Mouse (Mus musculus) hindbrain, embryonic 11.5 days (tissue): Measurements from ENCODE around the gene Cyb5d2. TPM values are rescaled to one million over a fixed set of nuclear protein-coding genes. Genes with fewer than 3 reads are reported as not detected.

Experiments
- ATAC-seq: fragments of 200-750 bp; cut with Nextera tagmentation; 2 replicates; pipeline ENCODE4 v1.8.0; 2017; ENCODE audit warnings: mild to moderate bottlenecking, moderate TSS enrichment, moderate library complexity; ENCODE audit not compliant: low FRiP score
- DNase-seq: peaks from one replicate; pipeline ENCODE4 v3.0.0-alpha.2; 2015; ENCODE audit warnings: low spot score
- H3K27ac ChIP-seq: fragments of 300-500 bp; sonication (generic); 2 replicates; pipeline ENCODE4 v1.5.1; 2014; ENCODE audit warnings: mild to moderate bottlenecking, low read depth, low read length
- H3K27me3 ChIP-seq: fragments of 300-500 bp; sonication (generic); 2 replicates; pipeline ENCODE4 v1.6.1; 2014; ENCODE audit warnings: mild to moderate bottlenecking, low read length, moderate library complexity, mixed read lengths; ENCODE audit not compliant: control insufficient read depth, insufficient read depth
- H3K36me3 ChIP-seq: fragments of 300-500 bp; sonication (generic); 2 replicates; pipeline ENCODE4 v1.6.1; 2014; ENCODE audit warnings: mild to moderate bottlenecking, low read length, moderate library complexity, mixed read lengths; ENCODE audit not compliant: control insufficient read depth, insufficient read depth
- H3K4me1 ChIP-seq: fragments of 300-500 bp; sonication (generic); replicated peaks from 2 replicates; pipeline ENCODE4 v1.6.1; 2014; ENCODE audit warnings: low read length, mixed read lengths; ENCODE audit not compliant: control insufficient read depth, insufficient read depth
- H3K4me2 ChIP-seq: fragments of 300-500 bp; sonication (generic); replicated peaks from 2 replicates; pipeline ENCODE4 v1.6.1; 2014; ENCODE audit warnings: mild to moderate bottlenecking, low read depth, low read length
- H3K4me3 ChIP-seq: fragments of 300-500 bp; sonication (generic); 2 replicates; pipeline ENCODE4 v1.5.1; 2014; ENCODE audit warnings: low read depth, low read length
- H3K9ac ChIP-seq: fragments of 300-500 bp; sonication (generic); 2 replicates; pipeline ENCODE4 v1.6.1; 2014; ENCODE audit warnings: low read depth, low read length
- H3K9me3 ChIP-seq: fragments of 300-500 bp; sonication (generic); 2 replicates; pipeline ENCODE4 v1.6.1; 2016; ENCODE audit warnings: low read length; ENCODE audit not compliant: control insufficient read depth
- WGBS: fragments of 180-500 bp; shearing (Covaris S2); extraction: QIAGEN DNeasy Blood & Tissue Kit; methylation state at CpG from one replicate; pipeline ENCODE4 v1.1.7; 2014; 5-methylcytosine and 5-hydroxymethylcytosine counted together
- polyA plus RNA-seq: library from polyadenylated mRNA; unstranded; fragments of >200 nt; fragmentation: Nextera tagmentation; extraction: Ambion mirVana; gene quantifications from 2 replicates; pipeline ENCODE4 v1.2.1, GENCODE M21; 2014

Gene Cyb5d2
- 3.4 and 4.5 TPM in 2 replicates for polyA plus RNA-seq

DNA sequence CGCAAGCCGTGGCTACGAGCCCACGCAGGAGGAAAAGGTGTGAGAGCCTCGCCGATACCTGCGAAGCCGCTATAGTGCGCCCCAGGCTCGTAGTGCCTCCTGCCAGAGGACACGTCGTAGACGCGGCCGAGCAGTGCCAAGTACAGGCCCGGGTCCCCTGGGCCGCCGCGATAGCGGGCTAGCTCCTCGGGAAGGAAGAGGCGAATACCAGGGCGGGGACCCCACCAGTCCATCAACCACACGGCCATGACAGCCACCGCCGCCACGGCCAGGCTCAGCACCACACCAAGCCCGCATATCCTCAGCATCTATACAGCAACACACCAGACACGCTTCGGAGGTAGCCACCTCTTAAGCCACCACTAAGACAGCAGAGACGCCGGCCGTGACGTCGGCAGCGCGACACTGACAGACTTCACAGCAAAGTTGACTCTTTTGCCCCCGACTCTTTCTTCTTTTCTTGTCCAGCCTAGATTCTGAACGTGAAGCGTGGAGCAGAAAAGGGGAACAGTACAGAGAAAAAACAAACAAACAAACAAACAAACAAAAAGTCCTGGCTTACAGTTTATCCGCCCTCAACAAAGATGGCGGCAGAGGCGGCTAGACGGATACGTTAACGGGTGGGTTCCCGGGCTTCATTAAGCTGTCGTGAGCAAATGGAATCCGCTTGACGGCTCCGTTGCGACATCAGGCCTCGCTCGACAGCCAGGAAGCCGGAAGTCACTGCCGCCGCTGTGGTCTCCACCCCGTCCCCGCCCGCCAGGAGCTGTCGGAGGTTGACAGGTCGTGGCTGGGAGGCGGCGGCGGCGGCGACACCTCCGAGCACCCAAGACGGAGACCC lies at the start of gene Cyb5d2, which contains the start of gene Zzef1:
Gene Cyb5d2, minus strand, starts transcription at position 688 of the 841 bp plus-strand sequence.
Gene Zzef1, plus strand, starts transcription at position 772 of the 841 bp plus-strand sequence.
- peak within 1 kb of the TSS; percentile 97 for H3K4me3 ChIP-seq
- peak within 1 kb of the TSS; percentile 70 for H3K27ac ChIP-seq
- ATAC-seq (peak; percentile 92), DNase-seq (peak; percentile 93)
- peak within 1 kb of the TSS; percentile 88 for H3K9ac ChIP-seq
- no peaks in the 10 kb centered on the region for H3K27me3 ChIP-seq
- under 1% methylated on average over 69 of the region's 69 CpGs for WGBS
- 0 out of 2 replicates have a peak, but pooled peaks cover 2% of the 10 kb centered on the region for H3K4me1 ChIP-seq
- no peaks in the 10 kb centered on the region for H3K9me3 ChIP-seq
- H3K36me3 ChIP-seq: no peaks in the 10 kb centered on the region
- peak within 1 kb of the TSS; percentile 84 for H3K4me2 ChIP-seq

- no peak overlapping the region for H3K4me2 ChIP-seq
- ATAC-seq: no peak
- H3K4me3 ChIP-seq: no peak overlapping the region
- no peaks in the 10 kb centered on the region for H3K36me3 ChIP-seq
- no peaks in the 10 kb centered on the region for H3K27me3 ChIP-seq
- H3K9me3 ChIP-seq: no peaks in the 10 kb centered on the region
- H3K27ac ChIP-seq: no peak overlapping the region
- DNase-seq: no peak
- H3K9ac ChIP-seq: no peak overlapping the region
- no peaks in the 10 kb centered on the region for H3K4me1 ChIP-seq
- 91% methylated on average over 2 of the region's 2 CpGs for WGBS
Measured at GRCm38 (mm10) chr11:72845526-72845925, 49.6 kb upstream of the Cyb5d2 start.

DNA sequence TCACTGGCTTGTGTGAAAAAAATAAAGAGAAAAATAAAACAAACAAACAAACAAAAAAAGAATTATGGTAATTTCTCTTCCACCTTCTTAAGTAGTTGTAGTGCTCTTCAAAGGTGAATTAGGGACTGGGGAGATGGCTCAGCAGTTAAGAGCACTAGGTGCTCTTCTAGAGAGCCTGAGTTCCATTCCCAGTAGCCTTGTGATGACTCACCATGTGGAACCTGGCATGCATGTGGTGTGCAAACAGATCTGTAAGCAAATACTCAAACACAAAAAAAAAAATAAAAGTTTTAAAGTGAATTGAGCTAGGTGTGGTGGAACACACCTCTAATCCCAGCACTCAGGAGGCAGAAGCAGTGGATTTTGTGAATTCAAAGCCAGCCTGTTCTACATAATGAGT lies 47.6 kb upstream of the Cyb5d2 start:
- Histone ChIP-seq H3K9ac (no peak overlapping the region), H3K9me3 (no peaks in the 10 kb centered on the region), H3K4me3 (no peak overlapping the region), H3K4me1 (no peaks in the 10 kb centered on the region), H3K27ac (no peak overlapping the region), H3K36me3 (no peaks in the 10 kb centered on the region), H3K27me3 (no peaks in the 10 kb centered on the region), H3K4me2 (no peak overlapping the region)
- no peak for ATAC-seq
- no peak for DNase-seq

- no peak for ATAC-seq
- 79% methylated on average over 3 of the region's 3 CpGs for WGBS
Measured at GRCm38 (mm10) chr11:72842731-72843130, 46.8 kb upstream of the Cyb5d2 start.

DNA sequence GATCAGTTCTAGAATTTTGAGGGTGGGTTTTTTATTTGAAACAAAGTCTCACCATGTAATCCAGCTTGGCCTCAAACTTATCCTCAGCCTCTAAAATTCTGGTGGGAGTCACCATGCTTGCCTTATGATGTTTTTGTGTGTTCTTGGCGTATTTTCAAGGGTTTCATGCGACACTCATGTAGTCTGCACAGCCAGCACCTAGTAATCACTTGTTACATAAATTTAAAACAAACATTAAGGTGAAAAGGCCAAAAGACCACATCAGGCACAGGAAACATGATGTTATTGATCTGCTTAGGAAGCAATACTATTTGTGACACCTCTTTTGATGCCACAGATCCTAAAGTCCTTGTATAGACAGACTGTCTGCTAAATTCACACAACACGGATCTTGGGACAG lies 33.9 kb upstream of the Cyb5d2 start:
- no peak overlapping the region for H3K9ac ChIP-seq
- H3K27me3 ChIP-seq: no peaks in the 10 kb centered on the region
- 94% methylated on average over 3 of the region's 3 CpGs for WGBS
- H3K27ac ChIP-seq: no peak overlapping the region
- H3K9me3 ChIP-seq: no peaks in the 10 kb centered on the region
- H3K4me3 ChIP-seq: no peak overlapping the region
- ATAC-seq (no peak), DNase-seq (no peak)
- no peaks in the 10 kb centered on the region for H3K36me3 ChIP-seq
- no peaks in the 10 kb centered on the region for H3K4me1 ChIP-seq
- no peak overlapping the region for H3K4me2 ChIP-seq

More at GRCm38 (mm10) chr11:72842731-72843130, 46.8 kb upstream of the Cyb5d2 start:
- Histone ChIP-seq H3K36me3 (no peaks in the 10 kb centered on the region), H3K4me3 (no peak overlapping the region), H3K27ac (no peak overlapping the region), H3K27me3 (no peaks in the 10 kb centered on the region), H3K9me3 (no peaks in the 10 kb centered on the region), H3K4me1 (no peaks in the 10 kb centered on the region), H3K9ac (no peak overlapping the region), H3K4me2 (no peak overlapping the region)
- DNase-seq: no peak

DNA sequence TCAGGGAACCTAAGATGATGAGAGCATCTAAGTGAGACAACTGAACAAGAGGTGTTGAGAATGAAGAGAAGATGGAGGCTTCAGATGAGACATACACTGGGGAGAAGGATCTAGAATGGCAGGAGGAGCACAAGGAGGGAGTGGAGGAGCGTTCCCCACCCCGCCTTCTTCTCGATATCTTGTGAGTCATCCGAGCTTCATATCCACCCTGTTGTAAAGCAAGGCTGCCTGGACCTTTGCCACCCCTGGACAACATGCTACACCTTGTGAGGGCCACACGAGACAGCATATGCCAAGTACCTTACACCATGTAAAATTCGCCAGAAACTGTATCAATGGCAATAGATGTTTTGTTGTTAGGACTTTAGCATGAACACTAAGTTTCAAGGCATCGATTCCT lies 25.1 kb upstream of the Cyb5d2 start:
- H3K4me2 ChIP-seq: no peak overlapping the region
- no peaks in the 10 kb centered on the region for H3K36me3 ChIP-seq
- H3K27ac ChIP-seq: no peak overlapping the region
- no peak overlapping the region for H3K9ac ChIP-seq
- no peaks in the 10 kb centered on the region for H3K9me3 ChIP-seq
- DNase-seq (no peak), ATAC-seq (no peak)
- no peak overlapping the region for H3K4me3 ChIP-seq
- 94% methylated on average over 7 of the region's 7 CpGs for WGBS
- H3K4me1 ChIP-seq: no peaks in the 10 kb centered on the region
- H3K27me3 ChIP-seq: no peaks in the 10 kb centered on the region

DNA sequence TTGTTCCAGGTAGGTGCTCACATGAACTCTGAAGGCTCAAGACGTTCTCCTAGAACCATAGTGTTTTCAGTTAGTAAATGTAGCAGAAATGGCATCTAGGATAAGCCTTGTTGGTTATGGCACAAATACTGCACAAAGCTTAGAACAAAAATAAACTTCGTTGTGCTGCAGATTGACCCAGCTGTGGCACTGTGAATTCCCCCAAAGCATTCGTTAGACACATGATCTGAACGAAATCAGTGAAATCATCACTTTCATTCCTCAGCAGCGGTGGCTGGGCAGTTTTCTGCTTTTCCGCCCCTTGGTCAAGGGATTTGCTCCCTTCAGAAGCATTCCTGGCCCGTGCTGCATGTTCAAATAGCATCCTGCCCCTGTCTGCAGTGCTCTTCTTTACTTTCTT lies 22.1 kb upstream of the Cyb5d2 start:
- Histone ChIP-seq H3K9me3 (no peaks in the 10 kb centered on the region), H3K36me3 (no peaks in the 10 kb centered on the region), H3K27me3 (no peaks in the 10 kb centered on the region), H3K4me2 (no peak overlapping the region), H3K27ac (no peak overlapping the region), H3K4me1 (no peaks in the 10 kb centered on the region), H3K9ac (no peak overlapping the region), H3K4me3 (no peak overlapping the region)
- no peak for DNase-seq
- no peak for ATAC-seq
- 93% methylated on average over 7 of the region's 7 CpGs for WGBS

GRCm38 (mm10) chr11:72816859-72817258 lies 20.9 kb upstream of the Cyb5d2 start:
- ATAC-seq (no peak), DNase-seq (no peak)
- no peaks in the 10 kb centered on the region for H3K27me3 ChIP-seq
- H3K27ac ChIP-seq: no peak overlapping the region
- H3K9ac ChIP-seq: no peak overlapping the region
- no peaks in the 10 kb centered on the region for H3K4me1 ChIP-seq
- H3K4me2 ChIP-seq: no peak overlapping the region
- H3K9me3 ChIP-seq: no peaks in the 10 kb centered on the region
- WGBS: 90% methylated on average over 1 of the region's 1 CpGs
- H3K4me3 ChIP-seq: no peak overlapping the region
- H3K36me3 ChIP-seq: no peaks in the 10 kb centered on the region

GRCm38 (mm10) chr11:72814188-72814587 lies 18.2 kb upstream of the Cyb5d2 start:
- ATAC-seq: no peak
- no peak for DNase-seq
- Histone ChIP-seq H3K27me3 (no peaks in the 10 kb centered on the region), H3K9ac (no peak overlapping the region), H3K4me1 (no peaks in the 10 kb centered on the region), H3K9me3 (no peaks in the 10 kb centered on the region), H3K4me2 (no peak overlapping the region), H3K27ac (no peak overlapping the region), H3K4me3 (no peak overlapping the region), H3K36me3 (no peaks in the 10 kb centered on the region)
- 77% methylated on average over 2 of the region's 2 CpGs for WGBS
